Mouse (Mus musculus) ZHBTc4 (cell line): ENCODE measurements around the gene Tas1r3.

Experiments
- DNase-seq: peaks from one replicate; pipeline ENCODE4 v3.0.0-alpha.2; 2011; ENCODE audit warnings: low read depth, low spot score

The Tas1r3 gene

DNA sequence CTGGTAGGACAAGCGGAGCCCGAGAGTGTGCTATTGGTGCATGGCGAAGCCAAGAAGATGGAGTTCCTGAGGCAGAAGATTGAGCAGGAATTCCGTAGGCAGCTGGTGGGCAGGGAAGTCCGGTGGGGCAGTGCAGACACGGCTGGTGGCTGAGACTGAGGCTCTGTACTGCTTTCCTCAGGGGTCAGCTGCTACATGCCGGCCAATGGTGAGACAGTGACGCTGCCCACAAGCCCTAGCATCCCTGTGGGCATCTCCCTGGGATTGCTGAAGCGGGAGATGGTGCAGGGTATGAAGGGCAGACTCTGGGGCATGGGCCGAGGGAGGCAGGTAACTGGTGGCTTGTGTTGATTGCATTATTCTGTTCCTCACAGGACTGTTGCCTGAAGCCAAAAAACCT, 24.5 kb upstream of the Tas1r3 start:
- DNase-seq: no peak

DNA sequence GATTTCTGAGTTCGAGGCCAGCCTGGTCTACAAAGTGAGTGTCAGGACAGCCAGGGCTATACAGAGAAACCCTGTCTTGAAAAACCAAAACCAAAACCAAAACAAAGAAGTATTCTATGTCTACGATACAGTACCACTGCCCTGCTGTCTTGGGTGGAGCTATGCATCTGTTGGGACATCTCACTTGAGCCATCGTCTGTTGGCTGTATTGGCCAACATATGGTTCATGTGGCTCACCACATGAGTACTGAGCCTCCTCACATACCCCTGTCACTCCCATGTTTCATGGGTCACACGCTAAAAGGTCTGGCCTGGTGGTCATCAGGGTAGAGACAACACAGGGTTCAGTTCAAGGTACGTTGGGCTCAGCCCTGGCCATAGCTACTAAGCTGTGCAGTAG, 23.2 kb upstream of the Tas1r3 start:
- no peak for DNase-seq

GRCm38 (mm10) chr4:155883587-155883986, 20.4 kb upstream of the Tas1r3 start:
- DNase-seq: no peak

DNA sequence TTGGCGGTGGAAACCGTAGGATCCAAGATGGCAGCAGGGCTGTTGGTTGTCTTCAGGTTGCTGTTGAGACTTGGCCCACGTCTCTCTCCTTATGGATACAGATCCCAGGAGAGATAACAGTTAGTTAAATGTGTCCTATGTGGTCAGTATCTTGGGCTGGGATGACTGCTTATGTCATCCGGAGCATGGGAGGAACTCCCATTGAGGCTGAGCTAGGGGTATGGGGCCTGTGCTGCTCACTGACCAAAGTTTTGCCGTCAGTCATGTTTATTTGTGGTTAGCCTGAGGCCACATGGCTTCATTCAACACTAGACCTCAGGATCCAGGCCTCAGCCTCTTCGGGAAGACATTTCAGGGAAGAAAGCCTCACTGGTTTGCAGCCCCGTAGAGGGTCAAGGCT, 8.2 kb upstream of the Tas1r3 start:
- no peak for DNase-seq

DNA sequence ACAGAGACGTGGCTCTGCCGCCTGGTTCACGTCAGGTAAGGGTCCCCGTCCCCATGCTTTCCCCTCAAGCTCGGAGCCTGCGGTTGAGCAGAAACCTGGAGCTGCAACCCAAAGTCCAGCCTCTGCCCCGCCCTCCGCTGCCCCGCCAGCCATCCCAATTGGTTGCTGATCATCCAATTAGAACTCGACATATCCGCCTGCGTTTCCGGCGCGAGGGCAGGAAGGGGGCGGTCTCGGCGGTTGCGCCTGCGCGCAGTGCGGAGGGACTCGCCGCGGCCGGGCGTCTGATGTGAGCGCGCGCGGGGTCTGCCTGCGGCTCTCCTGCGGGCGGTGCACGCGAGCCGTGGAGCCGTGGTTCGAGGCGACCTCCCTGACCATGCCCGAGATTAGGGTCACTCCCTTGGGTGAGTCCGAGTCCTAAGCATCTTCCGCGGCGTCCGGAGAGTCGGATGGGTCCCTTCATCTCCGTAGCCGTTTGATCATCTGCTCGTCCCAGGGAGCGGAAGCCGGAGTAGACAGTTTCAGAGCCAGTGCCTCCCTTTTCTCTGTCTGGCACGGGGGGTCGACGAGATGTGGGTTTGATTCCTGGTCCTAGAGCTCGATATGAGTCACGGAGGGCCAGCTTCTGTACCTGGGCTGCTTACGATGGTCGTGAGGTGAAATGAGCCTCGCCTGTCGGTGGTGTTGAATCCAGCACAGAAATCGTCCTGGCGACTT, 6.3 kb upstream of the Tas1r3 start, which contains the start of the genes Cptp and Ints11:
Cptp (minus strand) TSS at position 124 of the 717 bp plus-strand sequence.
Ints11 (plus strand) TSS at position 230 of the 717 bp plus-strand sequence.
- peak; percentile 98 for DNase-seq

DNA sequence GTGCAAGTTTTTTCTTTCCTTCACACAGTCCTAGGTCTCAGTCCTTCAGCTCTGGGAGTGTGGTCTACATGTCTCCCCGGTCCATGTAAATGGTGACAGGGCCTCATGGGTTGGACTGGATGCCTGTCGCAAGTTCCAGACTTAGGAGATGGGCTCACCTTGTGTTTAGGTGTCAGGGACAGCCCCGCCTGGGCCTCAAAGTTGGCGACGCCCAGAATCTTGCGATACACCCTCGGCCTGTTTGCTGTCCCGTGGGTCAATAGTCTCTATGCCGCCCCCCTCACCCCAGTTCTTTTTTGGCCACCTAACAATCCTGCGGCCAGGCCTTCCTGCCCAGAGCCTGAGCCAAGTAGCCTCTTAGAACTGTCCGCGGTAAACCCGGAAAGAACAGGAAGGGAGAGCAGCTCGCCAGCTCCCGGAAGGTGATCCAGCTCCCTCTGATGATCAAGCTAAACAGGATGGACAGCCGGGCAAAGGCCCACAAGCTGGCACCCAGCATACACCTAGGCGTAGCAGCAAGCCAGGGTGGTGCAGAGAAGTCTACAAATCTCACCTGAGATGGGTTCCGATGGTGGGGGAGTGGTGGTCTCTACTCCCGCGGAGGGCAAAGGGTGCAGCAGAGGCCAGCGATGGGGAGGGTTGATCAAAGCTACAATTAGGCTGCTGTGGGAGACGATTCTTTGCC, 5.6 kb upstream of the Tas1r3 start:
- DNase-seq: no peak

DNA sequence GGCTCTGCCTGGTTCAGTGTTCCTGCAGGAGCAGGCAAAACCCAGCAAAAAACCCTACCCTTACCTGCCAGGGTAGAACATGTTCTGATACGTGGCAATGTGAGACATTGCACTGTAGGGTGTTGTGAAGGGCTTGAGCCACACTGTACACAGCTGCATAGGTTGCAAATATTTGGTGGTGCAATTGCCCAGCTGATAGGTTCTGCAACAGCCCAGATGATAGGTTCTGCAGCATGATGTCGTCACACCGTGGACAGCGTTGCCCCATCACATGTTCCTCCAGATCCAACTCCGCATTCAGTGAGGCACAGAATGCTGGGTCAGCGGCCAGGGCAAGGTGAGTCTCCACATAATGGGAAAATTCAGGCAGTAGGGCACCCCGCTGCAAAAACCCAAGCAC, 1.4 kb downstream of the Tas1r3 start:
- DNase-seq: no peak

DNA sequence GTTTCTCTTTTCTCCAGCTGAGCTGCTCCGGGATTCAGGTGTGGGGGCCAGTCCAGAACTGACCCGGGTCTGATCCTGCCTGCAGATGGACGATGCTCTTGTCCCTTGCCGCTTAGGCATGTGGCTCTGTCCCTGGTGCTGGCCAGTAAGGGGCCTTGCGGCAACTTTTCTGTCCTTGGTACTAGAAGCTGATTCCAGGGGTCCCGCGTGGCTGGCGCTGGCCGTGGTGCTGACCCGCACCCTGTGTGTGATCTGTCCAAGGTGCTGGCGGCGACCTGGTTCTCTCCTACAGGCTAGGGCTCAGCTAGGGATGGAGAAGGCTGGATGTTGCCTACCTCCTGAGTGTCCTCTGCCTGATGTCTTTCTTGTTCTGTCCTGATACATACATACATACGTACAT, 3.8 kb downstream of the Tas1r3 start:
- DNase-seq: peak; percentile 85

DNA sequence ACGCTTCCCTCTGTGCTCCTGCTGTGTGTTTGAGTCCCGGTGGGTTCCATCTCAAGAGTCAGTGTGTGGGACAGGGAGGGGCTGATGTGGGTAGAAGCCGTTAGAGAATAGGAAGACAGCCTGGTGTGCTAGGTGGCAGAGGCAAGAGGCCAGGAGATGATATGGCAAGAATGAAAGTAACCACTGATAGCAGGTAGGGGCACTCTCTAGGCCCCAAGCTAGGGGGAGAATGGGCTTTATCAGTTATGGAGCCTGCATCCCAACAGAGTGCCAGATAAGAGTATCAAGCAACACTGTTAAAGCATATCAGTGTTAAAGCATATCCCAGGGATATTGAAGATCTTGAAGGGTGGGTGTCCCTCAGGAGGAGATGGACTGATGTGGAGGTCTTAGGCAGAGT, 6.3 kb downstream of the Tas1r3 start:
- DNase-seq: no peak

DNA sequence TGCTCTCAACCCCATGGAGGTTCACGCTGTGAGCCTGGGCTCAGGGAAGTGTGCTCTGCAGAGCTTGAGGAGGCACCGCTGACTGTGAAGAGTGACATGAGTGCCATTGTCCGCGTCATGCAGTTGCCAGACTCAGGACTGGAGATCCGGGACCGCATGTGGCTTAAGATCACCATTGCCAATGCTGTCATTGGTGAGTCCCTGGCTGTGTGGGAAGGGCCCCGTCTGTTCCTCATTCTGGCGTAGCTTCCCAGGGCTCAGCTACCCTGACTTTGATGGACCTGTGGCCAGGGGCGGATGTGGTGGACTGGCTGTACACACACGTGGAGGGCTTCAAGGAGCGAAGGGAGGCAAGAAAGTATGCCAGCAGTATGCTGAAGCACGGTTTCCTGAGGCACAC, 7.1 kb downstream of the Tas1r3 start:
- no peak for DNase-seq

GRCm38 (mm10) chr4:155854991-155855390, 8.2 kb downstream of the Tas1r3 start:
- no peak for DNase-seq

DNA sequence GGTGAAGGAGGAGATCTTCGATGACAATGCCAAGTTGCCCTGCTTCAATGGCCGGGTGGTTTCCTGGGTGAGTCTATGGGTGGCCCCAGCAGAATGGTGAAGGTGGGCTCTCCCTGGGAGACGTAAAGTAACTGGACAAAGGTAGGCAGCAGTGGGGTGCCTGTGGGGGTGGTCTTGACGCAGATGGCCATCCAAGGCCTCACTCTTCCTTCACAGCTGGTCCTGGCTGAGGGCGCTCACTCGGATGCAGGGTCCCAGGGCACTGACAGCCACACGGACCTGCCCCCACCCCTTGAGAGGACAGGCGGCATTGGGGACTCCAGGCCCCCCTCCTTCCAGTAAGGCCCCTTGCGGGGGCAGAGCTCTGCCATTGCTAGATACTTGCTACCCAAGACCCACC, 9.7 kb downstream of the Tas1r3 start:
- no peak for DNase-seq

DNA sequence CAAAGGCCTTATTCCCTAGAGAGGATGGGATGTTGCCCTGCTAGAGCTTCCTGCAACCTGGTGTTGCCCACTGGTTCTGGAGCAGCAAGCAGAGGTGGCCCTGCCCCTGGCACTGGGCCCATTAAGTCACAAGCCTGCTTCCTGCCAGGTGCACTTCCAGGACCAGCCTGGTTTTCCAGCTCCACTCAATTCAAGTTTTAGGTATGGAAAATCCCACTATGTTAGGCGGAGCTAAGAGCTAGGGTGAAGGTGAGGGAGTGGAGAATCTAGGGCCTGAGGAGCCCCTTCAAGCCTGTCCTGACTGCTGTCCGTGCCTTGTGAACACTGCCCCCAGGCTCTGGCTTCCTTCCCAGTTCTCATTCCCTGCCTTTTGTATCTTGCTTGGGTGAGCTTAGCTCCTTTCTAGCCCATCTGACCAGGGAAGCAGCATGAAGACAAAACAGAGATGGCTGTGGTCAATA, 11.2 kb downstream of the Tas1r3 start:
- no peak for DNase-seq

DNA sequence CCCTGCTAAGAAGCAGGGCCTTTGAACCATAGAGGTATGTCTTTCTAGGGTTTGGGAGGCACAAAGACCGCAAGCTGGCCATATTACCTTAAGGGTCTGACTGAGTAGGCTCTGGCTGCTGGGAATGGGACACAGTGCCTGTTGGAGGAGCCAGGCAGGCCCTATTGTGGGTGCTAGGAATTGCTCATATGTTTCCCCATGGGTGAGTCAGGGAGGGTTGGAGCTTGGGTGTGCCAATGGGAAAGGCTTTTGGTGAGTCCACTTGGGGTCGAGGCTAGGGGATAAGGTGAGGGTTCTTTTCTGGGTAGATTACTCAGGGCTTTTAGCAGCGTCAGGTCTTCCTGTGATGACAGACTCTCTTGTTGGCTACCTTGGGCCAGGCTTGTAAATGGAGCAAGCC, 11.8 kb downstream of the Tas1r3 start:
- no peak for DNase-seq

GRCm38 (mm10) chr4:155849792-155850451, 13.2 kb downstream of the Tas1r3 start:
- no peak for DNase-seq

DNA sequence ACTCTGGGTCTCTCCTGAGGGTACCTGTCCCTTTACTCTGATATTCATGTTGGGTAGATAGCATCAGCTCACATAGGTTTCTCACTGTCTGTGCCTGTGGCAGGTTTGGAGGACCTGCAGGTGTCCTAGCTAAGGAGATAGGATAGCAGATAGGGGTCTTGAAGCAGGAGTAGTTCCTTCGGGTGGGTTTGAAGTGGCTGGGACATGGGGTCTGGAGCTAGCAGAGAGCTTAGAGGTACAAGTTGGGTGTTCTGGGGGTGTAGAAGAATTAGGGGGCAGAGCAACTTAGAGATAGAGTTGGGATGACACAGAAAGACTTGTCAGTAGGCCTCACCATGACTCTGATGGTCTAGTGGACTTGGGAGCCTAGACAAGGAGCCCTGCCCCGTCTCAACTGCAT, 13.8 kb downstream of the Tas1r3 start:
- no peak for DNase-seq

DNA sequence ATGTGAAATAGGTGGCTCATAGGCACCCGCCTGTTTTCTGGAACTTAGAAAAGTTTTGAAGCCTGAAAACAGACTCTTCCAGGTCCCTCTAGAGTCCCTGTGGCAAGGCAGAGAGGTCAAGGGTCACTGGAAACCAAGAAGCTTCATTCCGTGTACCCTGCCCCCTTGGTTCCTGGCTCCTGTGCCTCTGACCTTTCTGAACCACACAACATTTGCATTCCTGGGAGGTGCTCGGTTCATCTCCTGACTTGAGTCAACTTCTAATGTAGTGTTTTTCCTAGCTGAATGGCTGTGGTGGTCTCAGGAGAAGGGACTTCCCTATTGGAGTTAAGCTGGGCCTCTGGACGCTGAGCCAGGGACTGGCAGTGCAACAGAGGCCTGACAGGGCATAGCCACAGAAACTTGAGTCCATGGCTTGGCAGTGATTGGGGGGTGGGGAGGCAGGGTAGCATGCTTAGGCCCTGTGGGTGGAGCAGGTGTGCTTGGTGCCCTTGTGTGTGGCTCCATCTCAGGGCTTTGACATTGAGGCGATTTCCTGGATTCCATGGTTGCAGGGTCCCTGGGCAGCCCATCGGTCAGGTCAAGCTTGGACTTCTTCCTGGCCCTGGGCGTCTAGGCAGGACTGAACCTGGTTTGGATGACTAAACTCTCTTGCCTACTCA, 14.6 kb downstream of the Tas1r3 start:
- DNase-seq: peak; percentile 31

DNA sequence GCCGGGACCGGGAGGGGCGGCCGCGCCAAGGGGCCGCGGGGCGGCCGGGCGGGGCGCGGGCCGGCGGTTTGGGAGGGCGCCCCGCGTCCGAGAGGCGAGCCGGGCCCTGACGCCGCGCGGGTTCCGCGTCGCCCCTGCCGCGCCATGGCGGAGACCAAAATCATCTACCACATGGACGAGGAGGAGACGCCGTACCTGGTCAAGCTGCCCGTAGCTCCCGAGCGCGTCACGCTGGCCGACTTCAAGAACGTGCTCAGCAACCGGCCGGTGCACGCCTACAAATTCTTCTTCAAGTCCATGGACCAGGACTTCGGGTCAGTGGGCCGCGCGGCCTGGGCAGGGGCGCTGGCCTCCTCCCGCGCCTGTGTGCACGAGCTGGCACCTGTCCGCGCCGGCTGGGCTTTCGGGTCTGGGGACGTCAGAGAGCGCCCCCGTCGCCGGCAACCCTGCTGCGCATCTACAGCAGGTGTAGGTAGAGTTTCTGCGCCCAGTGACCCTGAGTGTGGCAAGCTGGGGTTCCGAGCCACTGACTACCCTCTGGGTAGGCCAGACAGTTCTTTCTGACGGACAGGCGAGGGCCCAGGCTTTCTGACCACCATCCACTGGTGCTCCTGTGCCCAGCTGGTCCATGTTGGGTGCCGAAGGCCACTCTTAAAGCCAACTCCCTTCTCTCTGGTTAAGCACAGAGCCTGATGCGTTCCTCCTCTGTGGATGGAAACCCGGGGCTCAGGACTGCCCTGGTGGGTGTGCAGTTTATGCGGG, 15.4 kb downstream of the Tas1r3 start:
- DNase-seq: peak; percentile 46

- peak; percentile 92 for DNase-seq
Observed at GRCm38 (mm10) chr4:155846871-155847578, 16.1 kb downstream of the Tas1r3 start, which contains the start of gene Dvl1. Dvl1 (plus strand) TSS chr4:155847402.

DNA sequence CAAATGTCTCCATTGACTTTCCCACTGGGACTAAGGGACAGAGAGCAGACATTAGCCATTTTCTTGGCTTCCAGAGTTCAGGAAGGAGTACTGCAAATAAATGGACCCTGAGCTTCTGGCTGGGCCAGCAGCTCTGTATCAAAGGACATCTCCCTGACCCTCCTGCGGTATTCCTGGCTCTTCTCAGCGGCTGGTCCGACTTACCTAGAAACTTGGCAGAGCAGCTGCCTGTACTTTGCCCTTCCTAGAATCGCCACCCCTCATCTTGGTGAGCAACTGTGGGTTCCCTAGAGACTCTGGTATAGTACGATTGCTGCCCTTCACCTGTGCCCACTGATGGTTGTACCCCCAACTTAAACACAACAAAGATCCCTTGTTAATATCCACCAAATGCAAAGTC, 19.9 kb downstream of the Tas1r3 start:
- no peak for DNase-seq
